Mouse (Mus musculus) ES-E14 (cell line): ENCODE data around the gene Psmb3.

Experiments
- CHD2 ChIP-seq: IDR thresholded peaks from 2 replicates; pipeline ENCODE4 v1.6.1; 2014; ENCODE audit warnings: mild to moderate bottlenecking, low read depth, low read length, inconsistent platforms
- MAFK ChIP-seq: IDR thresholded peaks from 2 replicates; pipeline ENCODE4 v1.6.1; 2014; ENCODE audit warnings: mild to moderate bottlenecking, low read depth, low read length, inconsistent platforms; ENCODE audit not compliant: insufficient read depth

DNA sequence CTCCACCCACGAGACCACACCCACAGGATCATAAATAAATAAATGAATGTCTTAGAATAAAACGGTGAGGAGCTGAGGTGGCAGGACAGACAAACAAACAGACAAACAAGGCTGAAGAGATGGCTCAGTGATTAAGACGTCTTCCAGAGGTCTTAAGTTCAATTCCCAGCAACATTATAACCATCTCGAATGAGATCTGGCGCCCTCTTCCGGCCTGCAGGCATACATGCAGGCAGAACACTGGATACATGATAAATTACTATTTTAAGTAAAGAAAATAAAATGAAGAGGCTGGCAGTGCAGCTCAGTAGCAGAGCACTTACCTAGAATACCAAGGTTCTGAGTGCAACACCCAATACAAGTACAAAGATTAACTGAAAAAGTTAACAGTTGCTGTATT, 35.5 kb downstream of the Psmb3 start:
- TF ChIP-seq CHD2 = no peak
- no peak for TF ChIP-seq MAFK
